Mouse (Mus musculus) heart, adult 9 months (tissue): ENCODE measurements around the gene Ppp6r2.

Source experiments
- DNase-seq, 2 experiments: peaks; one replicate each; pipeline ENCODE4 v3.0.0; 2022; ENCODE audit warnings: low spot score in 2 of 2

Gene Ppp6r2

DNA sequence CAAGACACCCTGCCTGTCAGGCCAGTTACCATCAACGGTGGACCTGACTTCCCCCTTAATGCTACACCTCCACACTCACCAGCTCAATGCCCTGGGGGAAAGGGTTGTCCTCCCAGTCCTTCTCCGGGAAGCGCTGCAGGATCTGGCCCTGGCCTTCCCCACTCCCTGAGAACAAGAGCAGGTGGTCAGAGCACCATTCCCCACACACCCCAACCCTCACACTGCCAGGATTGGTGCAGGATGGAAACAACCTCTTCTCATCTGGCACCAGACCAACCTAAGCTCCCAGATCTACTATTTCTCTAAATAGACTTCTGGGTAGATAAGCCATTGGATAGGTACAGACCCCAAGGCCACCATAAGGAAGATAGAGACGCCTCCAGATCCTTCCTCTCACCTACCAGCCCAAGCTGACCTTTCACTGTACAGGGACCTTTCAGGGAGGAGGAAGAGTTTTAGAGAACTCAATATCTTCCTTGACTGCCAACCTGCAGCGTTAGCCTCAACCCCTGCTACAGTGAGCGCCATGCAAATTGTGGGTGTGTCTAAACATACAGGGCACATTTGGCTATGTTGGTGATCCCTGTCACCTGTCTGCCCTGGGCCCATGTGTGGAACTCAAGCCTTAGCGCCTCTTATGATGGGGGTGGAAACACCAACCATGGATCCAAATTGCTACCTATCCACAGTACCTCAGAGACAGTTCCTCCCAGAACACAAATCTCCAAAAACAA, 97.2 kb downstream of the Ppp6r2 start:
- no peak for DNase-seq

DNA sequence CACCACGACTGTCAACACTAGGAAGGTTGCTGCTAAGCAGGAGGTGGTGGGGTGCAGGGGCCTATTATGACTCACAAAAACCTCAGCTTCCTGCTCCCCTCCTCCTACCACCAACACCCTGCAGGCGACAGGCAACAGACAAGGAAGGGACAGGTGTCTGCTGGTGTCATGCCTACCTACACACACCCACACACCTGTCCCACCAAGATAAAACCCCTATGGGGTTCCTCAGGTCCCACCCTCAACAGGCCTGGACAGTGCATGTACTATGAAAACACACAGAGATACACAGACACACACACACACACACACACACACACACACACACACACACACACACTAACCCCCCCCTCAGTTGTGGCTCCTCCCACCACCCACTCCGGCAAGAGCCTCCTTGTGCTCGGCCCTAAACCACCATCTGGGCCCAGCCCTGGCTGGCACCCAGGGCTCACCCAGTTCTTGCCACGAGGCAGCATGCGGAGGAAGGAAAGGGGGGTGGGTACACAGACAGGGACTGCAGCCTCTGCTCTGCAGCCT, 98.7 kb downstream of the Ppp6r2 start:
- DNase-seq: no peak

DNA sequence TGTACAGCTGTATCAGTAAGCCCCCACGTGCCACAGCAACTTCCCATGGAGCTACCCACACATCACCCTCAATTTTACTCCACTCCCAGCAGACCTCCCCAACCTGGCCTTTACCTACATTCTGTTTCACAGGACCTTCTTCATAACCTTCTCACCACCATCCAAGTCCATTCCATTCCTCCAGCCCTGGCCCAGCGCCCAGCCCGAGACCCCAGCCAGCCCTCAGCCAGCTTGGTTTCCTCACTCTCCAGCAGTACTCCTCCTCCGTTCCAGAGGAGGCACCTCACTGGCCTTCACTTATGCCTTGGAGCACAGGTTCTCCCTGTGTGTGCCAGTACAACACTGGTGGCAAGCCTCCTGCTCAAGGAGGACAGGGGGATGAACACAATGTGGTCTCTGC, 102.0 kb downstream of the Ppp6r2 start:
- no peak for DNase-seq

DNA sequence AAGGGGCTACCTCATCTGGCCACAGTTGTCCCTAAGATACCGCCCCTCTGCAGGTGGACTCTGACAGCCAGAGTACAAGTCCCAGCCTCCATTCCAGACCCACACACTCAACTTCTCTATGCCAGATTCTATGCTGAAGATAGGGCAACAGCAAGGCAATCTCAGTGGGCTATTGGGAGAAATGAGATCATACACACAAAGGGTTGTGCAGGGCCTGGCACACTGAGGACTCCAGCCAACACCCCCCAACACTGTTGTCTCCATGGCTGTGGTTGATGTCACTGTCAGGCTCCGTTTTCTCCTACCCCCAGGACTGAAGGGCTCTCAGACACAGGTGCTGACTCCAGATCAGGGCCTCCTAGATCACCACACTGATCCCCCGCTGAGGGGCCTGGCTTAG, 102.8 kb downstream of the Ppp6r2 start:
- DNase-seq: no peak

DNA sequence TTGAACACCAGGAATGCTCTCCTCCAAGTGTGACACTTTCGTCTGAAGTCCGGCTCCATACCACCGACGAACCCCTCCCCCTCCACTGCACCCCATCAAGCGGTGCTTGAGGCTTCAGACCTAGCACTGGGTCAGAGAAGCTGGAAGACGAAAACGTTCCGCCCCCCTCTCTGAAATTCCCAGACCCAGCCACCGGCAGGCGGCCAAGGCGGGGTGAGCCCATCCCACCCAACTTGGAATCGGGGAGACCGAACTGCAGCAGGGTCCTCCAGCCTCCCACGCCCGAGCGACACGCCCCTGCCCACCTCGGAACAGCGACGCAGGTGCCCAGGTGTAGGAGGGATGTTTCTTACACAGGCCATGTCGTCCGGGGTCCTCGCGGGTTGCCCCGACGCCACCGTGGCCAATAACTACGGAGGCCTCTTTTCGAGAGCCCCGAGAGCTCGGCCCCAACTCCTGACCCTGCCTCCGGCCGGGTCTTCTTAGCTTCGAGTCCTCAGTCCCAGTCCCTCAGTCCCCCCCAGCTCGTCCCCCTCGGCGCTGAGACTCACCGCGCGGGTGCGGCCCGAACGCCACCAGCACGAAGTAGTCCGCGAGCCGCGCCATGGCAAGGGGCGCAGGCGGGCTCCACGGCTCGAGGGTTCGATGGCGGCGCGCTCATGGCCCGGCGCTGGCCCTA, 103.3 kb downstream of the Ppp6r2 start:
- peak in 1 of 2 experiments; percentile 38 for DNase-seq

GRCm38 (mm10) chr15:89315190-89315731, 103.9 kb downstream of the Ppp6r2 start, which contains the start of gene Sbf1:
Sbf1 (minus strand) TSS chr15:89315311.
- peak; percentile 99 for DNase-seq

- DNase-seq: no peak
Measured at GRCm38 (mm10) chr15:89316146-89316545, 104.8 kb downstream of the Ppp6r2 start.

DNA sequence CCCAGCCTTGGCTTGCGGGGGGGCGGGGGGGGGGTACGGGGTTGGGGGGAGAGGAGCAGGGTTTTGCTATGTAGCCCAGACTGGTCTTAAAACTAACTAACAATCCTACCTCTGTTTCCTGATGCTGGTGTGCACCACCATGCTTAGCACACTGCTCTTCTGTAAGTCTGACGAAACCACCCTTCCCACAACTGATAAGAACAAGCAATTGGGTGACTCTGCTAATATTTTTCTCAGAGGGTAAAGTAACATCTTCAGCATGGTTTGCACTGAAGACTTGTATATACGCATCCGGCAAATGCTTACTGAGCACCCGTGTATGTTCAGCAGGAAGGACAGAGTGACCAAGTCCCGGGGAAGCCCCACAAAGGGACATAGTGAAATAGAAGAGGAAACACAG, 109.9 kb downstream of the Ppp6r2 start:
- no peak for DNase-seq

DNA sequence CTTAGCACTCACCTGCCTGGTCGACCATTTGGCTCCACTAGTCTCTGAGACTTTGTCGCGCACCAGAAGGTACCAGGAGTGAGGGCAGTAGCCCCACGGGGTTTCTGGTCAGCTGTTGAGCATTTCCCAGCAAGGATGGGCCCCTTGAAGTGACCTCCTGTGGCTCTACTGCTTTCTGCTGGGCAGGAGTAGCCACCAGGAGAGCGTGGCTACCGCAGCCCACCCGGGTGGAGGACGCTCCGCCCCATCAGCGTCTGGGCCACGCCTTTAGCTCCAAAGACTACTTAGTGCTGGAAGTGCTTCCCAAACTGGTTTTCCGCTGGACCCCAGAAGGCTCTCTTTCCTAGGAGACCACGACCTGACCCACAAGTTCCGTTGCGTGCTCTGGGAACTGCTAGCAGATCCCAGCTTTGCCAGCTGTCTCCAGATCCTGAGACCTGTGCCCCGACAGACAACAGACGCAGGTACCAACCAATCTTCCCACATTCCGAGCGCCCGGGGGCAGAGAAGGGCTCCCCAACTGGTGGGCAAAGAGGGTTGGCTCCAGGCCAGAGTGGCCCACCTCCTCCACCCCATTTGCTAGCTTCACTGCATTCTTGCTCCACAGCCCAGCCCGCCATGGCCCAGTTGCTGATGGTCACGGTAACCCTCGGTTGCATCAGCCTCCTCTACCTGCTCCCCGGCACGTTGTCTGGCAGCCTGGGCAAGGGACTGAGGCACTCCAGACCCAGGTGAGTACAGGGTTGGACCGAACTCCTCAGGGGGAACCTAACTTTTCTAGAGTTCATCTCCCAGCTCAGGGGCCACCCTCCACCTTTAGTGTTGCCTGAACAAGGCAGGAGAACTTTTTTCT, 111.5 kb downstream of the Ppp6r2 start, which contains the start of gene Adm2:
Gene Adm2, plus strand, starts transcription at position 51 of the 853 bp plus-strand sequence.
- DNase-seq: no peak

DNA sequence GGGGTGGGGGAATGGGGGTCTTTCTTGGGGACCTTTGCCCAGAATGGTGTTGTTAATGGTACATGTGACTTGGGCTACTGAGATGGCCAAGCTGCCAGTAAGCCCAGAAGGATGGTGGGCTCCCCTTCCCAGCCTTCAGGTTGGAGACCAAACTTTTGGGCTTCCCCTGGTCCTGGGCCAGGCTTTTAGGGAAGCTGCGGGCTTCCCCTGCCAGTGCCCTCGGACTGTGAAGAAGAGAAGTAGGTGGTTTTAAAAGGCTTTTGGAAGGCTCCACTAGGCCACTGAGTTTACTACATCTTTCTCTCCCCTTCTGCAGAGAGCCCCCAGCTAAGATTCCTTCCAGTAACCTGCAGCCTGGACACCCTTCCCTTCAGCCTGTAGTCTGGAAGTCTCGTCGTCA, 112.3 kb downstream of the Ppp6r2 start:
- DNase-seq: no peak

DNA sequence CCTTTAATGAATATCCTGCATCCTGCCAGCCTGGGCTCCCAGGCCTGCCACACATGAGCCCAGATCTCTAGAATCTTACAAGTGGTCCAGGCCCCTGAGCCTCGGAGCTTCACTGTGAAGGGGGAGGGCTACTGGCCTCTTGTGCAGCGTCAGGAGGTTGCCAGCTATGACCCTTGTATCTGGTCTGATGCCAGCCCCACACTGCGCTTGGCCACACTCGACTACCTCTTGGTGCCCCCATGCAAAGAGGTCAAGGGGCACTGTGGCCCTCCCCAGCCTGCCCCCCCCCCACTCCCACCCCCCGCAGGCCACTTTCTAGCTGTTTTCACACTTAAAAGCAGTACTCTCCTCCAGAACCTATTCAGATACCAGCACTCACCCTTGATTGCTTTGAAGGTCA, 115.1 kb downstream of the Ppp6r2 start:
- DNase-seq: no peak

GRCm38 (mm10) chr15:89334271-89334670, 122.9 kb downstream of the Ppp6r2 start, which contains the start of gene Miox:
Miox (plus strand) TSS chr15:89334398.
- DNase-seq: no peak

GRCm38 (mm10) chr15:89334774-89335537, 123.6 kb downstream of the Ppp6r2 start:
- DNase-seq: no peak

DNA sequence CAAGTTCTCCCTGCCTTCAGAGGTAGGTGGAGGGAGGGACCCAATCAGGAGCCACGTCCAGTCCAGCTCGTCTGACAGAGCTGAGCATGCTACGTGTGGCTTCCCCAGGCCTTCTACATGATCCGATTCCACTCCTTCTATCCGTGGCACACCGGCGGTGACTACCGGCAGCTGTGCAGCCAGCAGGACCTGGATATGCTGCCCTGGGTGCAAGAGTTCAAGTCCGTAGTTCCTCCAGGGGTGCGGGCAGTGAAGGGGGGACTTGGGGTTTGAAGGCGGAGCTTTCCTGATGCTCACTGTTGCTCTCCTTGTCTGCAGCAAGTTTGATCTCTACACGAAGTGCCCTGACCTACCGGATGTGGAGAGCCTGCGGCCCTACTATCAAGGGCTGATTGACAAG, 125.1 kb downstream of the Ppp6r2 start:
- DNase-seq: no peak
